Mouse (Mus musculus): Measurements from ENCODE around the gene Cep97. TPM values are rescaled to one million over a fixed set of nuclear protein-coding genes. Genes with fewer than 3 reads are reported as not detected.
"Not testable (repeated sequence)": the region's sequence is repeated elsewhere in the genome, so short reads cannot be mapped to it uniquely, and the experiment has no call there.

The Cep97 gene
- polyA plus RNA-seq, 1 experiment from 2014 or later = 17.4 TPM

DNA sequence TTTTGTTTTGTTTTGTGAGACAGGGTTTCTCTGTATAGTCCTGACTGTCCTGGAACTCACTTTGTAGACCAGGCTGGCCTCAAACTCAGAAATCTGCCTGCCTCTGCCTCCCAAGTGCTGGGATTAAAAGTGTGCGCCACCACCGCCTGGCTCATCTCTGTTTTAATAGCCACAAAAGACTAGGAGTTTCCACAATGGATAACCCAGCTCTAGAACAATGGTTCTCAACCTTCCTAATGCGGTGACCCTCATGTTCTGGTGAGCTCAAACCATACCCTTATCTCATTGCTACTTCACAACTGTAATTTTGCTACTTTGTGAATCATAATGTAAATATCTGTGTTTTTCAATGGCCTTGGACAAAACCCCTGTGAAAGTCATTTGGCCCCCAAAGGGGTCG lies 75.2 kb downstream of the Cep97 start:
- not testable (repeated sequence) for H3K9me3 ChIP-seq; H3K27me3 ChIP-seq (ENCODE audit: poor library complexity, severe bottlenecking); DNase-seq (ENCODE audit: extremely low spot score, low spot score); H3K27ac ChIP-seq; H3K4me3 ChIP-seq; H3K4me1 ChIP-seq
- WGBS = 93% methylated on average over 4 of the region's 4 CpGs
- peaks cover 25% of the 10 kb centered on the region for H3K36me3 ChIP-seq (replicated peaks)

DNA sequence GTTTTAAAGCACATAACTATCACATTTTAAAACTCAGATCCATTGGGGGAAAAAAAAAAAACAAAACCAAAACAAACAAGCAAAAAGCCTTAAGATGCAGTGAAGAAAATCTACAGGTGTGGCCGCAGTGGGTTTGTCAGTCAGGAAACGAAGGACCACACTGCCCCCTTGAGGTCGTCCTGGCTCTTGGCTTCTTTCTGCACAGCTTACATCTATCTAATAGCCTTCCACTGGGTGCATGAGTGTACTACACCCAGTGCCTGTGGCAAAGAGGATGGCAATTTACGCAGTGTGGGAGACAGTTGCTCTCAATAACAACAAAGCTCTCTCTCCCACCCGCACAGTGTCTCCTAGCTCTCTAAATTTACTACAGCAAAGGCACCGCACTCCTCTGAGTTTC lies 76.2 kb downstream of the Cep97 start:
- peak; percentile 24 for DNase-seq (ENCODE audit: extremely low spot score, low spot score)
- no peaks in the 10 kb centered on the region for H3K4me1 ChIP-seq
- no peak overlapping the region for H3K27ac ChIP-seq
- peaks cover 25% of the 10 kb centered on the region for H3K36me3 ChIP-seq (replicated peaks)
- WGBS = 64% methylated on average over 6 of the region's 6 CpGs
- H3K9me3 ChIP-seq = no peaks in the 10 kb centered on the region; the same call in 1 of the 2 replicates
- H3K27me3 ChIP-seq (ENCODE audit: poor library complexity, severe bottlenecking) = no peaks in the 10 kb centered on the region
- H3K4me3 ChIP-seq = no peak overlapping the region

DNA sequence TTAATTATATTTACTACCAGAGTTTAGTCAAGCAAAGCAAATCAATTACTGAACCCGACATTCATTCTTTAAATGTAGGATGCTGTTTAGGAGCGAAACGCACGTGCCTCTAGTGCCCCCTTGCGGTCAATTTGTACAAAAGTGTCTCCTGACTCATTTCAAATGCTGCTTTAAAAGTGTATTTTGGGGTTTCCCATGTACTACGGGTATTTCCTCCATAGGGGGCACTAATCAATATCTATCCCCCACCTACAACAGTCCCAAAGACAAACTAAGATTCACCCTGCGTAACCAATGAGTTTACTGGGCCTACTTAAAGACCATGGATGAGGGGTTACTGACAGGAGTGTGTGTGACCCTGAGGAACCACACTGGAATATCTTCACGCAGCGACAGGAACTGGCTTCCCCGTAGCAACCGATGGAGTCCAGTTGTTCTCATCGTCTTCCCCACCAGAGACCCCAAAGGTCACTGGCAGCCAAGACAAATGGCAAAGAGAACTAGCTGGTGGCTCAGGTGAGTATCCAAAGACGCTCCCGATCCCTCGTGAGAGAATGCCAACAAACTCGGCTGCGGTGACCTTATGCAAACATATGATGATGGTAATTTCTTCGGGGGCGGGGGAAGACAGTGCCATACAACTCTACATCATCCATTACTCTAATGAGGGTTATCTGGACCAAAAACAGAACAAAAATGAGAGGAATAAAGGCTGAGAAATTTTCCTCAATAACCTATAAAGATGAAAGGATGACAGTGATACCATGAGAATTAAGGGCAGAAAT lies 81.5 kb downstream of the Cep97 start:
- peaks cover 23% of the 10 kb centered on the region for H3K36me3 ChIP-seq (replicated peaks)
- no peaks in the 10 kb centered on the region for H3K27me3 ChIP-seq (ENCODE audit: poor library complexity, severe bottlenecking)
- peak; percentile 63 for DNase-seq (ENCODE audit: extremely low spot score, low spot score)
- no peaks in the 10 kb centered on the region; the same call in 1 of the 2 replicates for H3K9me3 ChIP-seq
- H3K27ac ChIP-seq = no peak overlapping the region
- WGBS = 60% methylated on average over 19 of the region's 19 CpGs
- H3K4me1 ChIP-seq = no peaks in the 10 kb centered on the region
- H3K4me3 ChIP-seq = no peak overlapping the region

DNA sequence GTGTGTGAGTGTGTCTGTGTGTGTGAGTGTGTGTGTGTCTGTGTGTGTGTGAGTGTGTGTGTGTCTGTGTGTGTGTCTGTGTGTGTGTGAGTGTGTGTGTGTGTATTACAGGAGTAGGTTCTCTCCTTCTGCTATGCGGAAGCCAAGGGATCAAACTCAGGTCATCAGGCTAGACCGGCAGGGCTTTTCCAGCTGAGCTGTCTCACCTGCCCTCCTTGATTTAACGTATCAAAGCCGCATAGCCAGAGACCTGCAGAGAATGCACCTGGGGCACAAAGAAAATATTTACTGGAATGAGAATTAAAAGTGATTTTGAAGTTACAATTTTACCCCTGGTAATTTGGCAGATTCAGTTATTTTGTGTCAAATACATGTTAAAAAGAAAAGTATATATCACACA lies 82.1 kb downstream of the Cep97 start:
- DNase-seq (ENCODE audit: extremely low spot score, low spot score) = no peak

DNA sequence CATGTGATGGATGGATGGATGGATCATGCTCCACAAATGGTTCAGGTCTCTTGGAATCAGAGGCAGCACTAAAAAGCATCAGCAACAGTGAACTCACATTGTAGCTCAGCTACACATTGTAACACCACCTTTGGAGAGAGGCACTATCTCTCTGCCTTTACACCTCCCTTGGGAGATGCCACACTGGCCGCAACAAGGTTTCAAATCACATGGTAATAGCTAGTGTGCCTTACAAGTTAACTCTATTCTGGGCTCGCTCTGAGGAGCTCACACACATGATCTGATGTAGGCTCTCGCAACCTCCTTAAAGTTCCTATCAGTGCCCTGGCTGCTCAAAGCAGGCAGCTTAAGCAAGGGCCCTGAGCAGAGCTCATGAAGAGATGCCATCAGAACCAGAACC lies 84.2 kb downstream of the Cep97 start:
- H3K9me3 ChIP-seq = no peaks in the 10 kb centered on the region
- H3K36me3 ChIP-seq (replicated peaks) = peaks cover 18% of the 10 kb centered on the region
- H3K4me3 ChIP-seq = no peak overlapping the region
- no peak overlapping the region for H3K27ac ChIP-seq
- H3K4me1 ChIP-seq = no peaks in the 10 kb centered on the region
- H3K27me3 ChIP-seq (ENCODE audit: poor library complexity, severe bottlenecking) = no peaks in the 10 kb centered on the region
- DNase-seq (ENCODE audit: extremely low spot score, low spot score) = no peak
- 93% methylated on average over 3 of the region's 3 CpGs for WGBS

More for the DNA sequence above, 82.1 kb downstream of the Cep97 start:
- no peak overlapping the region for H3K27ac ChIP-seq
- H3K36me3 ChIP-seq (replicated peaks) = peaks cover 22% of the 10 kb centered on the region
- WGBS = 54% methylated on average over 4 of the region's 4 CpGs
- H3K4me1 ChIP-seq = no peaks in the 10 kb centered on the region
- no peaks in the 10 kb centered on the region for H3K27me3 ChIP-seq (ENCODE audit: poor library complexity, severe bottlenecking)
- no peaks in the 10 kb centered on the region; the same call in 1 of the 2 replicates for H3K9me3 ChIP-seq
- no peak overlapping the region for H3K4me3 ChIP-seq

Other genes with a start within 250 kb of the Cep97 start
- gene Nfkbiz, start 96.0 kb downstream of the Cep97 start, polyA plus RNA-seq (2016; fragmentation: Nextera tagmentation; extraction: Ambion mirVana) = 1.4 and 1.8 TPM in 2 replicates
- gene Nxpe3, start 39.6 kb downstream of the Cep97 start, polyA plus RNA-seq (2016; fragmentation: Nextera tagmentation; extraction: Ambion mirVana) = 1.1 and 1.3 TPM in 2 replicates
- gene Rpl24, start 31.4 kb upstream of the Cep97 start, polyA plus RNA-seq (2016; fragmentation: Nextera tagmentation; extraction: Ambion mirVana) = 761 and 771 TPM in 2 replicates
- gene Zbtb11, start 39.0 kb upstream of the Cep97 start, polyA plus RNA-seq (2016; fragmentation: Nextera tagmentation; extraction: Ambion mirVana) = 16.5 and 18.2 TPM in 2 replicates
- 330 and 358 TPM in 2 replicates for gene Pcnp, start 94.9 kb upstream of the Cep97 start, polyA plus RNA-seq (2016; fragmentation: Nextera tagmentation; extraction: Ambion mirVana)
- 33.9 and 35.6 TPM in 2 replicates for gene Trmt10c, start 103.0 kb upstream of the Cep97 start, polyA plus RNA-seq (2016; fragmentation: Nextera tagmentation; extraction: Ambion mirVana)
- gene Senp7, start 113.5 kb upstream of the Cep97 start, polyA plus RNA-seq (2016; fragmentation: Nextera tagmentation; extraction: Ambion mirVana) = 28.7 and 29.2 TPM in 2 replicates